Mouse (Mus musculus) forebrain, embryonic 13.5 days (tissue): ENCODE measurements at regions not wholly inside any gene's neighbourhood (a gene's known extent, or its start where the extent isn't known, plus 50 kb on each side); places are given as distances from the start of the nearest gene placed in this dataset.

ENCODE experiments used
- ATAC-seq: fragments of 200-750 bp; cut with Nextera tagmentation; 2 replicates; pipeline ENCODE4 v1.8.0; 2017
- H3K27ac ChIP-seq: fragments of 300-500 bp; sonication (generic); 2 replicates; pipeline ENCODE4 v1.5.1; 2015; ENCODE audit warnings: inconsistent platforms, mild to moderate bottlenecking, moderate library complexity
- H3K27me3 ChIP-seq: fragments of 300-500 bp; sonication (generic); 2 replicates; pipeline ENCODE4 v1.6.1; 2015; ENCODE audit warnings: mild to moderate bottlenecking, inconsistent platforms
- H3K36me3 ChIP-seq: fragments of 300-500 bp; sonication (generic); 2 replicates; pipeline ENCODE4 v1.6.1; 2015; ENCODE audit warnings: mild to moderate bottlenecking, inconsistent platforms; ENCODE audit not compliant: poor library complexity, severe bottlenecking
- H3K4me1 ChIP-seq: fragments of 300-500 bp; sonication (generic); 2 replicates; pipeline ENCODE4 v1.6.1; 2015; ENCODE audit warnings: inconsistent platforms
- H3K4me2 ChIP-seq: fragments of 300-500 bp; sonication (generic); 2 replicates; pipeline ENCODE4 v1.6.1; 2015; ENCODE audit warnings: inconsistent platforms, mild to moderate bottlenecking, moderate library complexity
- H3K4me3 ChIP-seq: fragments of 300-500 bp; sonication (generic); 2 replicates; pipeline ENCODE4 v1.5.1; 2015; ENCODE audit warnings: mild to moderate bottlenecking, inconsistent platforms
- H3K9ac ChIP-seq: fragments of 300-500 bp; sonication (generic); 2 replicates; pipeline ENCODE4 v1.6.1; 2015; ENCODE audit warnings: mild to moderate bottlenecking, inconsistent platforms
- H3K9me3 ChIP-seq: fragments of 300-500 bp; sonication (generic); replicated peaks from 2 replicates; pipeline ENCODE4 v1.6.1; 2016; ENCODE audit warnings: inconsistent platforms
- WGBS: fragments of 180-500 bp; shearing (Covaris S2); methylation state at CpG from one replicate; pipeline ENCODE4 v1.1.7; 2015; 5-methylcytosine and 5-hydroxymethylcytosine counted together

GRCm38 (mm10) chr2:45756395-45756794 is 639.2 kb upstream of the Zeb2 start:
- Histone ChIP-seq H3K27ac (no peak overlapping the region), H3K9me3 (no peaks in the 10 kb centered on the region), H3K27me3 (no peaks in the 10 kb centered on the region), H3K4me2 (no peak overlapping the region), H3K4me1 (no peaks in the 10 kb centered on the region), H3K36me3 (no peaks in the 10 kb centered on the region), H3K9ac (no peak overlapping the region), H3K4me3 (no peak overlapping the region)
- no peak for ATAC-seq
- 86% methylated on average over 3 of the region's 3 CpGs for WGBS

GRCm38 (mm10) chr2:45751746-45752145 is 634.6 kb upstream of the Zeb2 start:
- no peak overlapping the region for H3K4me2 ChIP-seq
- no peak overlapping the region for H3K27ac ChIP-seq
- no peaks in the 10 kb centered on the region for H3K4me1 ChIP-seq
- no peaks in the 10 kb centered on the region for H3K36me3 ChIP-seq
- WGBS: 61% methylated on average over 2 of the region's 2 CpGs
- H3K9me3 ChIP-seq: no peaks in the 10 kb centered on the region
- no peak overlapping the region for H3K9ac ChIP-seq
- no peak for ATAC-seq
- H3K4me3 ChIP-seq: no peak overlapping the region
- H3K27me3 ChIP-seq: no peaks in the 10 kb centered on the region

- no peak overlapping the region for H3K4me3 ChIP-seq
- H3K4me2 ChIP-seq: no peak overlapping the region
- no peak overlapping the region for H3K27ac ChIP-seq
- H3K4me1 ChIP-seq: no peaks in the 10 kb centered on the region
- no peaks in the 10 kb centered on the region for H3K27me3 ChIP-seq
- H3K9ac ChIP-seq: no peak overlapping the region
- no peaks in the 10 kb centered on the region for H3K9me3 ChIP-seq
- H3K36me3 ChIP-seq: no peaks in the 10 kb centered on the region
- 83% methylated on average over 2 of the region's 2 CpGs for WGBS
- no peak for ATAC-seq
Measured at GRCm38 (mm10) chr2:45749379-45749778, 632.2 kb upstream of the Zeb2 start.

- Histone ChIP-seq H3K36me3 (no peaks in the 10 kb centered on the region), H3K4me2 (no peak overlapping the region), H3K9me3 (no peaks in the 10 kb centered on the region), H3K27ac (no peak overlapping the region), H3K4me3 (no peak overlapping the region), H3K4me1 (no peaks in the 10 kb centered on the region), H3K27me3 (no peaks in the 10 kb centered on the region), H3K9ac (no peak overlapping the region)
- ATAC-seq: no peak
- WGBS: 73% methylated on average over 7 of the region's 7 CpGs
Measured at GRCm38 (mm10) chr2:45747263-45748236, 630.4 kb upstream of the Zeb2 start.

DNA sequence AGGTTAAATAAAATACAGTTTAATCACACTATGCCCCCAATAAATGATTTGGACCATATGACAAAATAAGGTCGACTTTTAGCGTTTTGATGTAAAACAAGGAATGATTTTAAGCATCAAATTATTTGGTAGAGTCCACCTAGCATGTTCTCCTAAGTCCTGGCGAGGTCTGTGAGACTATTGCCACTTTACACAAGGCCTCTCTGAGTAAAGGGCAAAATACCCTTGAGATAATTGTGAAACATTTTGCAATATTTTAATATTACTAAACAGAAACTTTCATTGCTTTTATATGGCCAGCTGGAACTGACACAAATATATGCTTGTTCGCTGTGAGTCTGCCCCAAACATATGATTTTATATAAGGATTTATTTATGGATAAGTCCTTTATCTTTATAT is 629.4 kb upstream of the Zeb2 start:
- ATAC-seq: no peak
- Histone ChIP-seq H3K27ac (no peak overlapping the region), H3K4me3 (no peak overlapping the region), H3K4me1 (no peaks in the 10 kb centered on the region), H3K9ac (no peak overlapping the region), H3K36me3 (no peaks in the 10 kb centered on the region), H3K27me3 (no peaks in the 10 kb centered on the region), H3K4me2 (no peak overlapping the region), H3K9me3 (no peaks in the 10 kb centered on the region)
- WGBS: 90% methylated on average over 4 of the region's 4 CpGs

DNA sequence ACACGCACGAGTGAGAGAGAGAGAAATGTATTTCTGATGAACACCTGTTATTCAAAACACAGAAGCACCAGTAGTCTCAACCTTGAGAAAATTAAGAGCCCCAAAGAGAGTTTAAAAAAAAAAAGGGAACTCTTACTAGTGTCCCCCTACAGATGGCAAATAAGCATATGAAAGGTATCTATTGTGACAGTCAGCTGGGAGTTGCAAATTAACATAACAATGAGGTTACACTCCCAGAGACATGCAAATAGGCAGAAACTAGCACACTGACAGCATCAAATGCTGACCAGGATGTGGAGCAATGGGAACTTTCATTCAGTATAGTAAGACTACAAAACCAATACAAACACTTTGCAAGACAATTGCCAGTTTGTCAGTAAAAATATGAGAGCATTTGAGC is 619.1 kb upstream of the Zeb2 start:
- H3K9me3 ChIP-seq: no peaks in the 10 kb centered on the region
- 32% methylated on average over 2 of the region's 2 CpGs for WGBS

DNA sequence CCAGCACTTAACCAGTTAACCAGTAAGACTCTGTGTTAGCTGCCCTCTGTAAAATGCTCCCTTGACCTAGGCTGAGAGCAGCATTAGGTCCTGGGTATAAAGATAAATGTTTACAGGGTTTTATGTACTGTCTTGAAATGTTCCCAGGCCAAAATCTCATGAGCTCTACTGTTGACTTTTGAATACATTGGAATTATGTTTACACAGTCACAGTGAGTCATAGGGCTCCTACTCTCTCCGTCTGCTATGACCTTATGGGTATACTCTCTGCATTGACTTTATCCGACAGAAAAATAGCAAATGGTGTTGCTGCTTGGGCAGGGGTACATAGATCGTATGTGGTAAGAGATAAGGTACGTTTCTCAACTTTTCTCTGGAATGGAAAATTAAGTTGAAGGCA is 596.8 kb upstream of the Zeb2 start:
- Histone ChIP-seq H3K27me3 (no peaks in the 10 kb centered on the region), H3K4me3 (no peak overlapping the region), H3K27ac (no peak overlapping the region), H3K36me3 (no peaks in the 10 kb centered on the region), H3K9me3 (no peaks in the 10 kb centered on the region), H3K4me2 (no peak overlapping the region), H3K9ac (no peak overlapping the region), H3K4me1 (no peaks in the 10 kb centered on the region)
- ATAC-seq: no peak
- WGBS: 88% methylated on average over 4 of the region's 4 CpGs

More for the DNA sequence above, 619.1 kb upstream of the Zeb2 start:
- Histone ChIP-seq H3K27ac (no peak overlapping the region), H3K9ac (no peak overlapping the region), H3K36me3 (no peaks in the 10 kb centered on the region), H3K4me2 (no peak overlapping the region), H3K4me1 (no peaks in the 10 kb centered on the region), H3K4me3 (no peak overlapping the region), H3K27me3 (no peaks in the 10 kb centered on the region)
- peak; percentile 74; the same call in 1 of the 2 replicates for ATAC-seq

DNA sequence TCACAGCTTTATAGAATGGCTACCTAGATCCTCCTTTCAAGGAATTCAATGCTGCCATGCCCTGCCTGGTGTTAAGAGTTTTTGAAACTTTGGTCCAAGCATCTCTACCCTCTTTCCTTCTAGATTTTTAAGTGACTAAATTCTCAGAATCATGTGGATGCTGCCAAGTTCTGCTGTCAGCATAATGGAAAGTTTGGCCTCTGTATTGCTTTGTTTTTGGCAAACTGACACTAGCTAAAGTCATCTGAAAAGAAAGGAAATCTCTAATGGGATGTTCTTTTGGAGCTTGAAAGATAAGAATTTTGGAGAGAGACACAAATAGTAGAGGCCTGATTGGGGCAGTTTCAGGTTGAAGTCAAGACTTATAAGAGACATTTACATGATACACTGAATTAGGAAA is 589.8 kb upstream of the Zeb2 start:
- Histone ChIP-seq H3K36me3 (no peaks in the 10 kb centered on the region), H3K4me1 (no peaks in the 10 kb centered on the region), H3K4me3 (no peak overlapping the region), H3K4me2 (no peak overlapping the region), H3K9me3 (no peaks in the 10 kb centered on the region), H3K27me3 (no peaks in the 10 kb centered on the region), H3K27ac (no peak overlapping the region), H3K9ac (no peak overlapping the region)
- no peak for ATAC-seq

- H3K9me3 ChIP-seq: no peaks in the 10 kb centered on the region
- no peaks in the 10 kb centered on the region for H3K27me3 ChIP-seq
- ATAC-seq: no peak
Measured at GRCm38 (mm10) chr2:45702511-45702910, 585.3 kb upstream of the Zeb2 start.

DNA sequence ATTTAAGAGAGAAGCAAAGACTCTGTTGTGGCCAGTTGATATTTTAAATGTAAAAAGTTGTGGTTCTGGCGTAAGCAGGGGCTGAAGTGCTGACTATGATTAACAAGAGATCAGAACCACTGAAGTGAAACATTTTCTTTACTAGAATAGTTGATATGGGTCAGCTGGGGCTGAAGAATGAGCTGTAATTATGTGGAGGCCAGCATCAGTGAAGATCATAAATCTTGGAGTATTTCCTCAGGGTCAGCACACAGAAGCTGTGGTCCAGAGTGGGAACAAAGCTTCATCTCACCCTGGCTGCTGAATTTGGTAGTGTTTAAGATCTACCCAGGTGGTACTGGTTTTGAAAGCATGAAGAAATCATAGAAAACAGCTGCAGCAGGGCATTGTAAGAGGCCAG is 583.4 kb upstream of the Zeb2 start:
- Histone ChIP-seq H3K27me3 (no peaks in the 10 kb centered on the region), H3K9me3 (no peaks in the 10 kb centered on the region), H3K4me3 (no peak overlapping the region), H3K4me1 (no peaks in the 10 kb centered on the region), H3K27ac (no peak overlapping the region), H3K9ac (no peak overlapping the region), H3K4me2 (no peak overlapping the region), H3K36me3 (no peaks in the 10 kb centered on the region)
- ATAC-seq: no peak
- 92% methylated on average over 1 of the region's 1 CpGs for WGBS

More at GRCm38 (mm10) chr2:45702511-45702910, 585.3 kb upstream of the Zeb2 start:
- no peak overlapping the region for H3K27ac ChIP-seq
- no peak overlapping the region for H3K4me2 ChIP-seq
- H3K9ac ChIP-seq: no peak overlapping the region
- no peaks in the 10 kb centered on the region for H3K36me3 ChIP-seq
- H3K4me1 ChIP-seq: no peaks in the 10 kb centered on the region
- no peak overlapping the region for H3K4me3 ChIP-seq

- 10% methylated on average over 8 of the region's 8 CpGs for WGBS
- ATAC-seq: no peak
Measured at GRCm38 (mm10) chr2:45693291-45694020, 576.3 kb upstream of the Zeb2 start.

GRCm38 (mm10) chr2:45692819-45693218 is 575.6 kb upstream of the Zeb2 start:
- WGBS: 98% methylated on average over 1 of the region's 1 CpGs
- no peak overlapping the region for H3K27ac ChIP-seq
- H3K4me1 ChIP-seq: peaks cover 10% of the 10 kb centered on the region
- no peaks in the 10 kb centered on the region for H3K36me3 ChIP-seq
- no peak overlapping the region for H3K9ac ChIP-seq
- H3K27me3 ChIP-seq: no peaks in the 10 kb centered on the region
- H3K4me3 ChIP-seq: no peak overlapping the region
- no peak overlapping the region for H3K4me2 ChIP-seq
- ATAC-seq: no peak
- H3K9me3 ChIP-seq: no peaks in the 10 kb centered on the region

More at GRCm38 (mm10) chr2:45693291-45694020, 576.3 kb upstream of the Zeb2 start:
- no peaks in the 10 kb centered on the region for H3K9me3 ChIP-seq
- H3K4me1 ChIP-seq: peaks cover 10% of the 10 kb centered on the region
- no peaks in the 10 kb centered on the region for H3K36me3 ChIP-seq
- H3K4me3 ChIP-seq: no peak overlapping the region
- peak overlapping the region; percentile 12 for H3K4me2 ChIP-seq
- no peaks in the 10 kb centered on the region for H3K27me3 ChIP-seq
- 0 out of 2 replicates have a peak overlapping the region, but pooled peaks have one; percentile 6 for H3K27ac ChIP-seq
- H3K9ac ChIP-seq: no peak overlapping the region
